Mouse (Mus musculus): Measurements from ENCODE around the gene Ltbp3. TPM values are rescaled to one million over a fixed set of nuclear protein-coding genes. Genes with fewer than 3 reads are reported as not detected.

The Ltbp3 gene
- total RNA-seq, 2 experiments from 2014 or later, result 27.0 to 31.6 TPM

GRCm38 (mm10) chr19:5800632-5801431 lies 60.1 kb downstream of the Ltbp3 start:
- intact Hi-C loops (cut with DNase I), result no loop called here
- DNase-seq (ENCODE audit: low spot score in 2 of 2), result no peak

GRCm38 (mm10) chr19:5801432-5801964 lies 60.8 kb downstream of the Ltbp3 start:
- intact Hi-C loops (cut with DNase I), result no loop called here
- no peak for DNase-seq (ENCODE audit: low spot score in 2 of 2)

GRCm38 (mm10) chr19:5802011-5802786 lies 61.5 kb downstream of the Ltbp3 start:
- DNase-seq (ENCODE audit: low spot score in 2 of 2), result peak; percentile 95 to 97

GRCm38 (mm10) chr19:5802787-5803040 lies 62.0 kb downstream of the Ltbp3 start:
- intact Hi-C loops (cut with DNase I), result loop anchor here (1.0 to 2.0 kb wide), 3 partner anchors 10 to 44 kb away; no protein-coding TSS in a partner anchor
- peak in 1 of 2 experiments; percentile 47 for DNase-seq (ENCODE audit: low spot score in 2 of 2)

More at GRCm38 (mm10) chr19:5802011-5802786, 61.5 kb downstream of the Ltbp3 start:
- intact Hi-C loops (cut with DNase I), result loop anchor here (2.0 kb wide), 1 partner anchor 17 kb away; no protein-coding TSS in a partner anchor

- intact Hi-C loops (cut with DNase I), result loop anchor here (1.0 to 2.0 kb wide), 3 partner anchors 9 to 43 kb away; no protein-coding TSS in a partner anchor
- DNase-seq (ENCODE audit: low spot score in 2 of 2), result peak; percentile 99
These were observed 62.6 kb downstream of the Ltbp3 start for GRCm38 (mm10) chr19:5803041-5803880.

GRCm38 (mm10) chr19:5803881-5804279 lies 63.2 kb downstream of the Ltbp3 start:
- intact Hi-C loops (cut with DNase I), result loop anchor here (1.0 to 2.0 kb wide), 3 partner anchors 8 to 42 kb away; no protein-coding TSS in a partner anchor
- DNase-seq (ENCODE audit: low spot score in 2 of 2), result no peak

GRCm38 (mm10) chr19:5804371-5804899 lies 63.7 kb downstream of the Ltbp3 start:
- DNase-seq (ENCODE audit: low spot score in 2 of 2), result peak; percentile 60 to 93
- intact Hi-C loops (cut with DNase I), result no loop called here

- intact Hi-C loops (cut with DNase I), result no loop called here
- DNase-seq (ENCODE audit: low spot score in 2 of 2), result peak in 1 of 2 experiments; percentile 62
These were observed 65.5 kb downstream of the Ltbp3 start for GRCm38 (mm10) chr19:5806051-5806808.

- DNase-seq (ENCODE audit: low spot score in 2 of 2), result no peak
- intact Hi-C loops (cut with DNase I), result no loop called here
These were observed 66.1 kb downstream of the Ltbp3 start for GRCm38 (mm10) chr19:5806809-5807205.

GRCm38 (mm10) chr19:5807740-5808139 lies 67.0 kb downstream of the Ltbp3 start:
- intact Hi-C loops (cut with DNase I), result no loop called here
- no peak for DNase-seq (ENCODE audit: low spot score in 2 of 2)

Other genes with a start within 250 kb of the Ltbp3 start
- 1 to 10 TPM; 5.1 to 7.7 TPM for gene 1700020D05Rik, start 237.1 kb upstream of the Ltbp3 start, total RNA-seq (2021)
- gene Snx32, start 230.4 kb upstream of the Ltbp3 start, total RNA-seq (2021), result 10 to 100 TPM; 80.4 to 81.0 TPM
- gene Ovol1, start 180.3 kb upstream of the Ltbp3 start, total RNA-seq (2021), result not detected
- 1 to 10 TPM; 5.2 to 6.4 TPM for gene Ap5b1, start 172.9 kb upstream of the Ltbp3 start, total RNA-seq (2021)
- gene Rnaseh2c, start 139.0 kb upstream of the Ltbp3 start, total RNA-seq (2021), result 10 to 100 TPM; 68.0 to 82.1 TPM
- gene Kat5, start 130.7 kb upstream of the Ltbp3 start, total RNA-seq (2021), result 10 to 100 TPM; 83.9 to 93.4 TPM
- gene Rela, start 103.4 kb upstream of the Ltbp3 start, total RNA-seq (2021), result 10 to 100 TPM; 20.5 to 20.6 TPM
- 10 to 100 TPM; 14.5 to 18.7 TPM for gene Sipa1, start 77.2 kb upstream of the Ltbp3 start, total RNA-seq (2021)
- 10 to 100 TPM; 16.1 to 17.2 TPM for gene Map3k11, start 52.2 kb upstream of the Ltbp3 start, total RNA-seq (2021)
- 10 to 100 TPM; 63.6 to 67.9 TPM for gene Pcnx3, start 52.0 kb upstream of the Ltbp3 start, total RNA-seq (2021)
- gene Kcnk7, start 36.5 kb upstream of the Ltbp3 start, total RNA-seq (2021), result not detected
- 10 to 100 TPM; 24.6 to 27.3 TPM for gene Ehbp1l1, start 14.6 kb upstream of the Ltbp3 start, total RNA-seq (2021)
- gene Fam89b, start 11.3 kb upstream of the Ltbp3 start, total RNA-seq (2021), result 10 to 100 TPM; 30.0 to 30.2 TPM
- gene Scyl1, start 30.5 kb downstream of the Ltbp3 start, total RNA-seq (2021), result 10 to 100 TPM; 82.0 to 86.8 TPM
- 10 to 100 TPM in 1 of 2 experiments, 1 to 10 TPM in 1; 9.5 to 14.6 TPM for gene Frmd8, start 134.4 kb downstream of the Ltbp3 start, total RNA-seq (2021)
- gene Slc25a45, start 136.9 kb downstream of the Ltbp3 start, total RNA-seq (2021), result 1 to 10 TPM; 2.5 to 3.0 TPM
- gene Tigd3, start 153.2 kb downstream of the Ltbp3 start, total RNA-seq (2021), result 1 to 10 TPM; 4.5 to 5.5 TPM
- gene Dpf2, start 172.1 kb downstream of the Ltbp3 start, total RNA-seq (2021), result 10 to 100 TPM; 84.1 to 96.1 TPM
- 1 to 10 TPM; 6.2 to 6.6 TPM for gene Cdc42ep2, start 183.9 kb downstream of the Ltbp3 start, total RNA-seq (2021)
- 1 to 10 TPM; 3.8 to 5.6 TPM for gene Pola2, start 223.3 kb downstream of the Ltbp3 start, total RNA-seq (2021)
- gene Slc22a20, start 245.2 kb downstream of the Ltbp3 start, total RNA-seq (2021), result not detected